Mouse (Mus musculus): ENCODE measurements around the gene Lingo2. TPM values are rescaled to one million over a fixed set of nuclear protein-coding genes. Genes with fewer than 3 reads are reported as not detected.

Gene Lingo2
- polyA plus RNA-seq, 1 experiment from 2014 or later: 2.1 TPM

GRCm38 (mm10) chr4:35846518-35846917 lies 1105.0 kb downstream of the Lingo2 start:
- no peaks in the 10 kb centered on the region for H3K9me3 ChIP-seq
- no peak for DNase-seq (ENCODE audit: low spot score)
- H3K27me3 ChIP-seq (replicated peaks; ENCODE audit: low read depth, poor library complexity, severe bottlenecking): no peaks in the 10 kb centered on the region
- no peak overlapping the region for H3K27ac ChIP-seq (replicated peaks)
- no peak overlapping the region for H3K4me3 ChIP-seq
- H3K36me3 ChIP-seq (replicated peaks): no peaks in the 10 kb centered on the region
- H3K4me1 ChIP-seq: peaks cover 8% of the 10 kb centered on the region
- WGBS: 84% methylated on average over 1 of the region's 1 CpGs

GRCm38 (mm10) chr4:35845140-35845539 lies 1106.4 kb downstream of the Lingo2 start:
- Histone ChIP-seq H3K36me3 (replicated peaks) (no peaks in the 10 kb centered on the region), H3K4me3 (no peak overlapping the region), H3K27me3 (replicated peaks; ENCODE audit: low read depth, poor library complexity, severe bottlenecking) (no peaks in the 10 kb centered on the region), H3K4me1 (peaks cover 8% of the 10 kb centered on the region), H3K27ac (replicated peaks) (peak overlapping the region; percentile 44), H3K9me3 (no peaks in the 10 kb centered on the region)
- 39% methylated on average over 7 of the region's 7 CpGs for WGBS
- peak; percentile 18 for DNase-seq (ENCODE audit: low spot score)

DNA sequence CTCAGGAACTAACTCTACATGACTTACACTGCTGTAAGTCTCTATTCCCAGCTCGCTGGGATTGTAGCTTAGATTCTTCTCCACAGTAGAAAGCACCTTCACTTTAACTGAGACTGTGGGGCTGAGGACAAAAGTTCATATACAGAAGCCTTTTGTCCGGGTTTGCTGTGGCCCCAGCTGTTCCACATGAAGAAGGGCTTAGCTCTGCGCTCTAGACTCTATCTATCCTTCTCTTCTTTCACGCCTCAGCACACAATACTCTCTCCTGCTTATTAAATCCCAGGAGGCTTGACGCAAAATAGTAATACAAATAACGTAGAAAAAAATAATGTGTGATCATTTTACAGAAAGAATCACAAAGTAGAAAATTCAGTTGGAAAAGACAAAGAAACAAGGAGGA lies 1107.0 kb downstream of the Lingo2 start:
- WGBS: 61% methylated on average over 6 of the region's 6 CpGs
- Histone ChIP-seq H3K27ac (replicated peaks) (0 out of 2 replicates have a peak overlapping the region, but pooled peaks have one; percentile 19), H3K4me3 (no peak overlapping the region)

GRCm38 (mm10) chr4:35823322-35823870 lies 1128.2 kb downstream of the Lingo2 start:
- no peak for DNase-seq (ENCODE audit: low spot score)
- Histone ChIP-seq H3K4me3 (no peak overlapping the region), H3K36me3 (replicated peaks) (no peaks in the 10 kb centered on the region), H3K9me3 (no peaks in the 10 kb centered on the region), H3K4me1 (no peaks in the 10 kb centered on the region), H3K27ac (replicated peaks) (no peak overlapping the region), H3K27me3 (replicated peaks; ENCODE audit: low read depth, poor library complexity, severe bottlenecking) (no peaks in the 10 kb centered on the region)
- WGBS: 91% methylated on average over 7 of the region's 7 CpGs

More for the DNA sequence above, 1107.0 kb downstream of the Lingo2 start:
- no peaks in the 10 kb centered on the region for H3K36me3 ChIP-seq (replicated peaks)
- H3K4me1 ChIP-seq: peaks cover 8% of the 10 kb centered on the region
- no peak for DNase-seq (ENCODE audit: low spot score)
- H3K9me3 ChIP-seq: no peaks in the 10 kb centered on the region
- H3K27me3 ChIP-seq (replicated peaks; ENCODE audit: low read depth, poor library complexity, severe bottlenecking): no peaks in the 10 kb centered on the region

DNA sequence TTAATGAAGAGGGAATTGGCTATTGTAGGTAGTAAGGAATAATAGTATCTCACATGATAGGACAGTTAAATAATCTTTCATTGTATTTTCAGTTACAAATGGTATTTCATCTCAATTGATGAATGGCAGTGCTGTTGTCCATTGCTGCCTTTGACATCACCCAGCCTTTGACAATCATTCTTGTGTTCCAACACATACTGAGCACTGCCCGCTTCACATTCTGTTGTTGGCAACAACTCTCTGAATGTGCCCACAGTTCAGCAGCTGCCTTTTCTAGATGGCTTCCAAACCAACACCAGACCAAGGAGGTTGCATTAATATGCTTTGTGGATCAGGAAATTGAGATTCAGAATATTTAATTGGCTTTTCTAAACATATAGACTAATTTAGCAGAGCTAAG lies 1130.8 kb downstream of the Lingo2 start:
- H3K4me1 ChIP-seq: no peaks in the 10 kb centered on the region
- WGBS: 91% methylated on average over 1 of the region's 1 CpGs

GRCm38 (mm10) chr4:35814698-35815097 lies 1136.8 kb downstream of the Lingo2 start:
- Histone ChIP-seq H3K4me1 (no peaks in the 10 kb centered on the region), H3K27me3 (replicated peaks; ENCODE audit: low read depth, poor library complexity, severe bottlenecking) (no peaks in the 10 kb centered on the region), H3K36me3 (replicated peaks) (no peaks in the 10 kb centered on the region), H3K9me3 (no peaks in the 10 kb centered on the region), H3K4me3 (no peak overlapping the region), H3K27ac (replicated peaks) (no peak overlapping the region)
- DNase-seq (ENCODE audit: low spot score): no peak
- WGBS: 90% methylated on average over 1 of the region's 1 CpGs

More for the DNA sequence above, 1130.8 kb downstream of the Lingo2 start:
- H3K27me3 ChIP-seq (replicated peaks; ENCODE audit: low read depth, poor library complexity, severe bottlenecking): no peaks in the 10 kb centered on the region
- no peak overlapping the region for H3K27ac ChIP-seq (replicated peaks)
- H3K4me3 ChIP-seq: no peak overlapping the region
- no peaks in the 10 kb centered on the region for H3K9me3 ChIP-seq
- no peak for DNase-seq (ENCODE audit: low spot score)
- no peaks in the 10 kb centered on the region for H3K36me3 ChIP-seq (replicated peaks)

DNA sequence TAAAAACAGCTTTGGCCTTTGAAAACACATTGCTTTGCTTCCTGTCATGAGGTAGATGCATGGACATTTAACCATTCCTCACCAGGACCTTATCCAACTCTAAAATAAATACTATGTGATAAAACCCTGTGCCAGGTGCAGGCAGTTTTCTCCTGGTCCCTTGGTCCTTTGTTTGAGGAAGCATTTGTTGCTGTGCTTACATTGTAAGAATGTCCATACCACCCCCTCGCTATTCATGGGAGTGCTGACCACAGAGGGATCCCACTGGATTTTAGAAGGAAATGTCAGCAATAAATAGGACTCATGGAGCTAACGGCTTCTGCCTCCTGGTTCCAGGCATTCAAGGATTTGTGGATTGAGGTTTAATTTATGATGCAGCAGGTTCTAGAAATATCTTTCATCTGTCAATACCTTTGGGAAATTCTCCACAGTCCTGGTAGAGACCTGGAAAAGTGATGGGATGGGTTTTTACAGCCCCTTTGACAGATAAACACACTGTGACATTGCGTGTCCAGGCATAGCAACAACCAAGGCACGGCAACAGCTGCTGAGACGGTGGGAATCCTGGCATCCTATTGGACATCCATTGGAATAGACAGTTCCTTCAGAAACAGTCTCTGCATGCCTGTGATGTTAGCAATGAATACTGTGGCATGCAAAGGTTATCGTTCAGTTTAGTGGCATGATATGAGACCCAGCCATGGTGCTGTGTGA lies 1143.9 kb downstream of the Lingo2 start:
- no peaks in the 10 kb centered on the region for H3K4me1 ChIP-seq
- no peak for DNase-seq (ENCODE audit: low spot score)
- no peak overlapping the region for H3K27ac ChIP-seq (replicated peaks)
- WGBS: 78% methylated on average over 6 of the region's 6 CpGs
- no peak overlapping the region for H3K4me3 ChIP-seq
- H3K36me3 ChIP-seq (replicated peaks): no peaks in the 10 kb centered on the region
- H3K9me3 ChIP-seq: no peaks in the 10 kb centered on the region
- no peaks in the 10 kb centered on the region for H3K27me3 ChIP-seq (replicated peaks; ENCODE audit: low read depth, poor library complexity, severe bottlenecking)

DNA sequence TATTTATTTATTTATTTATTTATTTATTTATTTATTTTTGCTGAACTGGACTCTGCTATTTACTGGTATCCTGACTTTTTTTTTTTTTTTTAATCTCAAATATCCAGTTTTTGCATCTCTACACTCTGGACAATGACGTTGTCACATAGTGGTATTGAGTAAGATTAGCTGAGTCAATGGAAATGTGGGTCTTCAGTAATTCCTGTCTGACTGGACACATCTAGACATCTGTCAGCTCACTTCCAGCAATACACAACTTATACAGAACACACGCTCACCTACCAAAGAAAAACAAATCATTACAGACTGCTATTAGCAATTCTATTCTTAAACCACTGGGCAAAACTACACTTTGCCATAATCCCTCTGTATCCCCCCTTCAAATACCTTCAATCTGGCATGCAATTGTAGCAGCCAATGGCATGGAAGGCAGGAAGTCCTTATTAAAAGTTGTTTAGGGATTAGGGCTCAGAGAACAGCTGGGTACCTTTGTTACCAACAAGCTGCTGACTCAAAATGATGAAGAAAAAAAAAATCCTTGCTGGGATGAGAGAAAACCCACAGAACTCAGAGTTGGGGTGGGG lies 1144.6 kb downstream of the Lingo2 start:
- DNase-seq (ENCODE audit: low spot score): no peak
- Histone ChIP-seq H3K4me3 (no peak overlapping the region), H3K27me3 (replicated peaks; ENCODE audit: low read depth, poor library complexity, severe bottlenecking) (no peaks in the 10 kb centered on the region), H3K36me3 (replicated peaks) (no peaks in the 10 kb centered on the region), H3K27ac (replicated peaks) (no peak overlapping the region), H3K4me1 (no peaks in the 10 kb centered on the region), H3K9me3 (no peaks in the 10 kb centered on the region)
- 79% methylated on average over 2 of the region's 2 CpGs for WGBS

DNA sequence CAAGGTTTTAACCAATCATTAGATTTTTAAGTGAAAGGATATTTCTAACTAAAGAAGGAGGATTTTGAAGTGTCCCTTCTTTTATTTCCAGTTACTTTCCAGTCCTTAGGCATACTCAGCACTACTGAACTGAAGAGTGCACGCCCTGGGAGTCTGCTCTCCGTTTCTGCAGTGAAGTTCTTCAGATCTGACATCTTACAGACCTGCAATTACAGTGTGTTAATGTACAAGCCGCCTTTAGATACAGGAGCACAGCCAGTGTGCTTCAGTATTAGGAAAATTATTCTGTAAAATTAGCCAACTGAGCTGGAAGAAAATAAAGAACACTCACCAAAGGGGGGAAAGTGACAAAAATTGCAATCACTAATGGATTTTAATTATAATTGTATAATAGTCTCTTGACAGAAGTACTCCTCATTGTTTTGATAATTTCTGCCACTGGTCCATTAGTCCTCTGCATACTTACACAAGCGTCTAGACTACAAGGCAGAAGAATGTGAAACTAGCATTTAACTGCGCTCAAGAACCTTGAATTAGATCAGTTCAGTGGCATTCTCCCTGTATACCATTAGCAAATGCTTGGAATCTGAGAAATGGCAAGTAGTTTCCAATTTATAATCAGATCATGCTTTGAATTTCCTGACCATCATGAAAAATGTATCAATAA lies 1167.2 kb downstream of the Lingo2 start:
- Histone ChIP-seq H3K4me3 (no peak overlapping the region), H3K27ac (replicated peaks) (no peak overlapping the region), H3K9me3 (no peaks in the 10 kb centered on the region), H3K27me3 (replicated peaks; ENCODE audit: low read depth, poor library complexity, severe bottlenecking) (no peaks in the 10 kb centered on the region), H3K36me3 (replicated peaks) (no peaks in the 10 kb centered on the region), H3K4me1 (no peaks in the 10 kb centered on the region)
- 78% methylated on average over 5 of the region's 5 CpGs for WGBS
- DNase-seq (ENCODE audit: low spot score): no peak

- no peak overlapping the region for H3K4me3 ChIP-seq
- H3K27ac ChIP-seq (replicated peaks): no peak overlapping the region
- DNase-seq (ENCODE audit: low spot score): no peak
- no peaks in the 10 kb centered on the region for H3K9me3 ChIP-seq
- H3K27me3 ChIP-seq (replicated peaks; ENCODE audit: low read depth, poor library complexity, severe bottlenecking): no peaks in the 10 kb centered on the region
- H3K36me3 ChIP-seq (replicated peaks): no peaks in the 10 kb centered on the region
- no peaks in the 10 kb centered on the region for H3K4me1 ChIP-seq
- 81% methylated on average over 7 of the region's 7 CpGs for WGBS
Observed at GRCm38 (mm10) chr4:35770810-35771209, 1180.7 kb downstream of the Lingo2 start.

DNA sequence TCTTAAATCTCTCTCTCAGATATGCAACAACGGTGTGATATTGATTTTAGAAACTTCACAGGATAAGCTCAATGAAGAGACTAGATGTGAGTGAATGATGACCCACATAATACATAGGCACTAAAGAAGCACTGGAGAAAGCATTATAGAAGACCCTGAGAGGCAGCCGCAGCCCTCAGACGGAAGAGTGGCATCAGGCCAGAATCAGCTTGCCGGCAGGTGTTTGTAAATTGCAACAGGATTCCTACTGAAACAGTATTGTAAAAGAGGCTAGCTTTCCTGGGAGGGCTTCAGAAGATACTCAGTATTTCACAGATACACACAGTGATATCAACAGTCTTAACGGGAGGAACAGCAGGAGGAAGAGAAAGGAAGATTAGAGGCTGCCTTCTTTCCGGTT lies 1184.6 kb downstream of the Lingo2 start:
- H3K4me3 ChIP-seq: no peak overlapping the region
- no peaks in the 10 kb centered on the region for H3K4me1 ChIP-seq
- no peaks in the 10 kb centered on the region for H3K9me3 ChIP-seq
- DNase-seq (ENCODE audit: low spot score): no peak
- 93% methylated on average over 6 of the region's 6 CpGs for WGBS
- H3K27ac ChIP-seq (replicated peaks): no peak overlapping the region
- no peaks in the 10 kb centered on the region for H3K27me3 ChIP-seq (replicated peaks; ENCODE audit: low read depth, poor library complexity, severe bottlenecking)
- no peaks in the 10 kb centered on the region for H3K36me3 ChIP-seq (replicated peaks)

- Histone ChIP-seq H3K4me1 (no peaks in the 10 kb centered on the region), H3K27me3 (replicated peaks; ENCODE audit: low read depth, poor library complexity, severe bottlenecking) (no peaks in the 10 kb centered on the region), H3K4me3 (no peak overlapping the region), H3K9me3 (no peaks in the 10 kb centered on the region), H3K27ac (replicated peaks) (no peak overlapping the region), H3K36me3 (replicated peaks) (no peaks in the 10 kb centered on the region)
- DNase-seq (ENCODE audit: low spot score): no peak
- WGBS: 76% methylated on average over 5 of the region's 5 CpGs
Observed at GRCm38 (mm10) chr4:35761181-35761580, 1190.4 kb downstream of the Lingo2 start.

Data from embryonic facial prominence, embryonic 10.5 days (tissue).